Mouse (Mus musculus): Measurements from ENCODE around the gene Sgpl1. TPM values are rescaled to one million over a fixed set of nuclear protein-coding genes. Genes with fewer than 3 reads are reported as not detected.

Sgpl1 gene
- polyA plus RNA-seq, 1 experiment from 2014 or later = 16.9 TPM

DNA sequence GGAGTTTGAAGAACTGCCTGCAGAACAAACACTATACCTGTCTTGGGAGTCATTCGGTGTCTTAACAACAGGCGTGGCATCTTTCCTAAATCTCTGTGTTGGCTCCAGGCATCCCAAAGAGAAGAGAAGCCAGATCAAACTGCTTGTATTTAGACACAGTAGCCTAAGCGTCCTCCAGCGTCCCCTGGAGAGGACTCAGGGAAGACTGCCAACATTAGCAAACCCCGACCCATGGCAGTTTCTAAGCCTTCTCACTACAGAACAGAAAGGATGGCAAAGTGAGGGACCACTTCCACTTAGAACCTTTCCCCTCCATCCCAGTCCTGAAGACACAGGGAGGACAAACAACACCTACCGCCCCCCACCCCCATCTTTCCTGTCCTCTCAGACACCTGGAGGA, 32.4 kb upstream of the Sgpl1 start:
- no peak overlapping the region for H3K27ac ChIP-seq (ENCODE audit: low read depth)
- H3K4me2 ChIP-seq (ENCODE audit: low read depth, low read length) = no peak overlapping the region
- H3K9me3 ChIP-seq (ENCODE audit: low read length) = no peaks in the 10 kb centered on the region
- no peak overlapping the region for H3K4me3 ChIP-seq (ENCODE audit: low read depth, low read length)
- H3K27me3 ChIP-seq (ENCODE audit: insufficient read depth, low read length) = peaks cover 14% of the 10 kb centered on the region; the same call in 1 of the 2 replicates
- 69% methylated on average over 6 of the region's 6 CpGs for WGBS (ENCODE audit: insufficient replicate concordance)
- ATAC-seq = no peak
- no peak for TF ChIP-seq CTCF (IDR thresholded peaks at IDR 0.05; ENCODE audit: low read depth)
- no peak for TF ChIP-seq EP300 (IDR thresholded peaks at IDR 0.05; ENCODE audit: low read depth)
- DNase-seq = no peak
- H3K4me1 ChIP-seq (ENCODE audit: insufficient read depth) = peaks cover 4% of the 10 kb centered on the region; the same call in 1 of the 2 replicates
- no peak overlapping the region for H3K9ac ChIP-seq (replicated peaks)
- H3K36me3 ChIP-seq (replicated peaks; ENCODE audit: insufficient read depth, low read length) = no peaks in the 10 kb centered on the region

DNA sequence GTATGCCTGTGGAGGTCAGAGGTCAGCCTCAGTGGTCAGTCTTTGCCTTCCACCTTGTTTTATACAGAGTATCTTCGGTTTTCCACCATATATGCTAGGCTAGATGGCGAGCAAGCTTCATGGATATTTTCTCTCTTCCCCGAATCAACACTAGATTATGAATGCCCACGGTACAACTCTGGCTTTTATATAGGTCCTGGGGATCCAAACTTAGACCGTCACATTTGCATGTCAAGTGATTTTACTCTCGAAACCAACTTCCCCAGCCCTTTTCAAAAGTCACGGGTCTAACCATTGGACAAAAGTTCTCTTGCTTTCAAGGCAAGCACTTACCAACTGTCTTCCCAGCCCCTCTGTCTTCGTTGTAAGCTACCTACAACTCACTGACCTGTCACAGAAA, 31.2 kb upstream of the Sgpl1 start:
- H3K9ac ChIP-seq (replicated peaks) = no peak overlapping the region
- DNase-seq (no peak), ATAC-seq (no peak)
- 74% methylated on average over 8 of the region's 8 CpGs for WGBS (ENCODE audit: insufficient replicate concordance)
- H3K27me3 ChIP-seq (ENCODE audit: insufficient read depth, low read length) = peaks cover 18% of the 10 kb centered on the region; the same call in 1 of the 2 replicates
- peaks cover 4% of the 10 kb centered on the region; the same call in 1 of the 2 replicates for H3K4me1 ChIP-seq (ENCODE audit: insufficient read depth)
- no peak for TF ChIP-seq EP300 (IDR thresholded peaks at IDR 0.05; ENCODE audit: low read depth)
- TF ChIP-seq CTCF (IDR thresholded peaks at IDR 0.05; ENCODE audit: low read depth) = no peak
- H3K4me3 ChIP-seq (ENCODE audit: low read depth, low read length) = no peak overlapping the region
- H3K9me3 ChIP-seq (ENCODE audit: low read length) = no peaks in the 10 kb centered on the region
- no peak overlapping the region for H3K4me2 ChIP-seq (ENCODE audit: low read depth, low read length)
- H3K36me3 ChIP-seq (replicated peaks; ENCODE audit: insufficient read depth, low read length) = no peaks in the 10 kb centered on the region
- H3K27ac ChIP-seq (ENCODE audit: low read depth) = no peak overlapping the region

DNA sequence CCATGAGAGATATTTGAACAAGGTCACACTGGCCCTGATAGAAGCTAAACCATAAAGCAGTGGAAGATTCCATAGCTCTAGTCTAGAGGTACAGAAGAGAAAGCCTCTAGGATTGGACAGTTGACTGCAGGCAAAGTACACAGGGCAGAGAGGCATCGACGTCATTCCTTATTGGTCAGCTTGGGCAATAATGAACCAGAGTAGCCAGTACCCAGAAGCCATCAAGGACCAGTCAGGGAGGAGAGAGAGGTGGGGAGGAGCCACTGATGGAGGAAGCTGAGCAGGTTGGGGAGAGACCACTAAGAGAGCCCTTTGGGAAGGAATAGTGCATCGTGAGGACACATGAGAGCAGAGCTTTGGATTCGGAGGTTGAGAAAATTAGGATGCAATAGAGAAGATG, 30.2 kb upstream of the Sgpl1 start:
- DNase-seq = no peak
- H3K9me3 ChIP-seq (ENCODE audit: low read length) = no peaks in the 10 kb centered on the region
- no peaks in the 10 kb centered on the region for H3K36me3 ChIP-seq (replicated peaks; ENCODE audit: insufficient read depth, low read length)
- no peak overlapping the region for H3K4me2 ChIP-seq (ENCODE audit: low read depth, low read length)
- WGBS (ENCODE audit: insufficient replicate concordance) = 73% methylated on average over 4 of the region's 4 CpGs
- H3K27me3 ChIP-seq (ENCODE audit: insufficient read depth, low read length) = peaks cover 18% of the 10 kb centered on the region; the same call in 1 of the 2 replicates
- TF ChIP-seq CTCF (IDR thresholded peaks at IDR 0.05; ENCODE audit: low read depth) = no peak
- TF ChIP-seq EP300 (IDR thresholded peaks at IDR 0.05; ENCODE audit: low read depth) = no peak
- no peak for ATAC-seq
- no peak overlapping the region for H3K4me3 ChIP-seq (ENCODE audit: low read depth, low read length)
- H3K4me1 ChIP-seq (ENCODE audit: insufficient read depth) = peaks cover 4% of the 10 kb centered on the region; the same call in 1 of the 2 replicates
- no peak overlapping the region for H3K9ac ChIP-seq (replicated peaks)
- H3K27ac ChIP-seq (ENCODE audit: low read depth) = no peak overlapping the region

DNA sequence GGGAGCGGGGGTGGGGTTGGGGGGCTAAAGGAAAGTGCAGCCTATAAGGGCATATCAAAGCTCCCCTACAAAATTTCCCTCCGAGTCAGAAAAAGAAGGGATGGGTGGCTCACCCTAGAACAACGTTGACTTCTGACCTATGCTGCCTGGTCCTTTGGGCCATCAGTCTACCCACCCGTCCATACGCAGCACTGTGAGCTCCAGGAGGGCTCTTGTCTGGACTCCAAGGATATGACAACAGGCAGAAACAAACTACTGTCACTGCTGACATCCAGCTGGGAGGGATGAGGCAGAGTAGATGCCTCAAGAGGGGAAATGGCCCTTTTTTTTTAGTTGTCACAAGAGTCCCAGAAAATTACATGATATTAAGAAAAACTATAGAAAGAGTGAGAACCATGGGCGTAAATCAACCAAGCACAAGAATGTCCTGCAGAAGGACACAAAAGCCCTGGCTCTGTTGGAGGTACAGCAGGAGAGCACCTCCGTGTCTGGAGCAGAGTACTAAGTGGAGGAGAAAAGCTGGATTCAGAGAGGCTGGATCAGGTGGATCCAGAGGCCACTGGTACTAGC, 28.8 kb upstream of the Sgpl1 start:
- H3K4me3 ChIP-seq (ENCODE audit: low read depth, low read length) = no peak overlapping the region
- 50% methylated on average over 7 of the region's 7 CpGs for WGBS (ENCODE audit: insufficient replicate concordance)
- no peak overlapping the region for H3K9ac ChIP-seq (replicated peaks)
- no peaks in the 10 kb centered on the region for H3K9me3 ChIP-seq (ENCODE audit: low read length)
- H3K27me3 ChIP-seq (ENCODE audit: insufficient read depth, low read length) = peaks cover 18% of the 10 kb centered on the region; the same call in 1 of the 2 replicates
- TF ChIP-seq CTCF (IDR thresholded peaks at IDR 0.05; ENCODE audit: low read depth) (no peak), EP300 (IDR thresholded peaks at IDR 0.05; ENCODE audit: low read depth) (no peak)
- no peak overlapping the region for H3K27ac ChIP-seq (ENCODE audit: low read depth)
- peaks cover 4% of the 10 kb centered on the region; the same call in 1 of the 2 replicates for H3K4me1 ChIP-seq (ENCODE audit: insufficient read depth)
- no peak overlapping the region for H3K4me2 ChIP-seq (ENCODE audit: low read depth, low read length)
- no peak for DNase-seq
- ATAC-seq = no peak
- no peaks in the 10 kb centered on the region for H3K36me3 ChIP-seq (replicated peaks; ENCODE audit: insufficient read depth, low read length)

DNA sequence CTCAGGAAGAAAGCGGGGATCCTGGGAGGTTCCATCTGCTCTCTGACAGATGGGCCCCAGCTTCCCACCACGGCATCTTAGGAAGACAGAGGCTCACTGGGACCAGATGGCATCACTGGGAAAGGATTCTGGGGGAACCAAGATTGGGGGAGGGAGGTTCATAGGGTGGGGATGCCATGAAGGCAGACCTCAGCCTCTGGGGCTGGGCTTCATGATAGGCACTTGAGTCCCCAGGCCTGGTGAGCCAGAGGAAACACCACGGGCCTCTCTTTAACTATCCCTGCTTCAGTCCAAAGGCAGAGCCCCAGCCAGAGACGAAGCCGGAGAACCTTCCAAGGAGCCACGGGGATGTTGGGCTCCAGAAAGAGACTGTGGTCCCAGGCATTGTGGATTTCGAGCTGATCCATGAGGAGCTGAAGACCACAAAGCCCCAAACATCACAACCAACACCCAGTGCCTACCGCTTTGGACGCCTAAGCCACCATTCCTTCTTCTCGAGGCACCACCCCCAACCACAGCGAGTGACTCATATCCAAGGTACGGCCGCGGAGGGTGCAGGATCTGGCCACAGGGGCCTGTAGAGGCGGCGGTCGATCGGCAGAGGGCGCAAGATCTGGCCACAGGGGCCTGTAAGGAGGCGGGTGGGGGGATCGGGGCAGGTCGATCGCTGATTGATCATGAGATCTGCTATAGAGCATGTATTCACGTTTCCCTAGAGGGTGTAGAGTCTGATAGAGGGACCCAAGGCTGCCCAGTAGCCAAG, 28.1 kb upstream of the Sgpl1 start:
- Histone ChIP-seq H3K9me3 (ENCODE audit: low read length) (no peaks in the 10 kb centered on the region), H3K9ac (replicated peaks) (no peak overlapping the region), H3K36me3 (replicated peaks; ENCODE audit: insufficient read depth, low read length) (no peaks in the 10 kb centered on the region), H3K4me2 (ENCODE audit: low read depth, low read length) (no peak overlapping the region), H3K4me1 (ENCODE audit: insufficient read depth) (peaks cover 4% of the 10 kb centered on the region; the same call in 1 of the 2 replicates), H3K27me3 (ENCODE audit: insufficient read depth, low read length) (peaks cover 18% of the 10 kb centered on the region; the same call in 1 of the 2 replicates), H3K27ac (ENCODE audit: low read depth) (no peak overlapping the region), H3K4me3 (ENCODE audit: low read depth, low read length) (no peak overlapping the region)
- ATAC-seq (peak; percentile 50; the same call in 1 of the 2 replicates), DNase-seq (peak; percentile 58)
- TF ChIP-seq EP300 (IDR thresholded peaks at IDR 0.05; ENCODE audit: low read depth) (no peak), CTCF (IDR thresholded peaks at IDR 0.05; ENCODE audit: low read depth) (peak; percentile 58)
- 9% methylated on average over 24 of the region's 24 CpGs for WGBS (ENCODE audit: insufficient replicate concordance)

DNA sequence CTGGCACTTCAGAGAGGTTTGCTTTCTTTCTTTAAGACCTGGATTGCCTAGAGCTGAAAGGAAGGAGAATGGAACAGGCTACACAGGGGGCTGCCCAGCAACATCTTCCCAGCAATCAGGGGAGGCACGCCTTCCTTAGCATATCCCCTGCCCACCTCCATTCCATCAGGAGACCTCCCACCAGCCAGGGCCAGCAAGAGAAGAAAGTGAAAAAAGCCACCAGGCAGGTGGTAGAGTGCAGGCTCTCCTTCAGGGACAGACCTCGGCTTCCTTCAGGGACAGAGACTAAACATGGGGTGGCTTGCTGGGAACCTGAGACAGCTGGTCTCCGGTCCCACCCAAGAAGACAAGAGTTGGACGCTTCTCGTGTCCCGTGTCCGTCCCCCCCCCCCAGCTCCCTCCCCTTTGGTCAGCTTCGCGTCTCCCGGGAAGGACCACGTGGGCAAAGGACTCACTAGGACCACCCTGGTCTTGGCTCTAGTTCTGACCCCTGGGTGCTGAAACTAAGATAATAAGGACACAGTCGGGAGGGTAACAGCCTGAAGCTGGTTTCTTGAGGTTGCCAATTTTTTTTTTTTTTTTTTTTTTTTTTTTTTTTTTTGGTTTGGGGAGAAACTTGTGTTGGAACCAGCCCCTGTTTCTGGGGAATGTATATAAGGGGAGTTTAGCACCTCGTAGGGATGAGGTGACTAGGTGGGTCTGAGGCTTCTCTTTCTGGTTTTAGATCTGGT, 27.4 kb upstream of the Sgpl1 start:
- Histone ChIP-seq H3K36me3 (replicated peaks; ENCODE audit: insufficient read depth, low read length) (no peaks in the 10 kb centered on the region), H3K27ac (ENCODE audit: low read depth) (no peak overlapping the region), H3K9ac (replicated peaks) (no peak overlapping the region), H3K4me2 (ENCODE audit: low read depth, low read length) (no peak overlapping the region), H3K4me1 (ENCODE audit: insufficient read depth) (peaks cover 4% of the 10 kb centered on the region; the same call in 1 of the 2 replicates), H3K4me3 (ENCODE audit: low read depth, low read length) (no peak overlapping the region), H3K9me3 (ENCODE audit: low read length) (no peaks in the 10 kb centered on the region), H3K27me3 (ENCODE audit: insufficient read depth, low read length) (peaks cover 18% of the 10 kb centered on the region; the same call in 1 of the 2 replicates)
- ATAC-seq = no peak
- no peak for DNase-seq
- 42% methylated on average over 13 of the region's 13 CpGs for WGBS (ENCODE audit: insufficient replicate concordance)
- no peak for TF ChIP-seq CTCF (IDR thresholded peaks at IDR 0.05; ENCODE audit: low read depth)
- no peak for TF ChIP-seq EP300 (IDR thresholded peaks at IDR 0.05; ENCODE audit: low read depth)
